Mouse (Mus musculus) brain, embryonic 14.5 days (tissue): Measurements from ENCODE around the gene Creg2. TPM values are rescaled to one million over a fixed set of nuclear protein-coding genes. Genes with fewer than 3 reads are reported as not detected.

Experiments used
- DNase-seq: peaks from one replicate; pipeline ENCODE4 v3.0.0-alpha.2; 2011; ENCODE audit warnings: low read depth
- CTCF ChIP-seq: fragments of 200-500 bp; IDR thresholded peaks from 2 replicates; pipeline ENCODE4 v1.5.1; 2012; ENCODE audit warnings: inconsistent platforms, mild to moderate bottlenecking, moderate library complexity, borderline replicate concordance; ENCODE audit not compliant: insufficient read depth, insufficient read length; ENCODE audit errors: extremely low read depth
- POLR2A ChIP-seq: fragments of 200-500 bp; IDR thresholded peaks from 2 replicates; pipeline ENCODE4 v1.6.1; 2012; ENCODE audit warnings: mild to moderate bottlenecking, inconsistent platforms, borderline replicate concordance; ENCODE audit not compliant: poor library complexity, insufficient read depth, insufficient read length, severe bottlenecking; ENCODE audit errors: extremely low read depth
- polyA plus RNA-seq: library from polyadenylated mRNA; depleted of rRNA; stranded (reverse); fragments of >200 nt; gene quantifications from 2 replicates; pipeline ENCODE4 v1.2.3, GENCODE M21; 2012; rRNA removed

Creg2 gene
- 1.4 and 4.7 TPM in 2 replicates for polyA plus RNA-seq

- no peak for DNase-seq
- TF ChIP-seq CTCF (no peak), POLR2A (no peak)
Measured at GRCm38 (mm10) chr1:39651241-39651548, at the start of gene Creg2. TSS of gene Creg2 (minus strand) at chr1:39651474.

- DNase-seq = peak; percentile 73
- no peak for TF ChIP-seq POLR2A
- no peak for TF ChIP-seq CTCF
Measured at GRCm38 (mm10) chr1:39700599-39701273, 49.5 kb upstream of the Creg2 start.

GRCm38 (mm10) chr1:39698456-39698855 lies 47.2 kb upstream of the Creg2 start:
- TF ChIP-seq POLR2A (no peak), CTCF (no peak)
- no peak for DNase-seq

DNA sequence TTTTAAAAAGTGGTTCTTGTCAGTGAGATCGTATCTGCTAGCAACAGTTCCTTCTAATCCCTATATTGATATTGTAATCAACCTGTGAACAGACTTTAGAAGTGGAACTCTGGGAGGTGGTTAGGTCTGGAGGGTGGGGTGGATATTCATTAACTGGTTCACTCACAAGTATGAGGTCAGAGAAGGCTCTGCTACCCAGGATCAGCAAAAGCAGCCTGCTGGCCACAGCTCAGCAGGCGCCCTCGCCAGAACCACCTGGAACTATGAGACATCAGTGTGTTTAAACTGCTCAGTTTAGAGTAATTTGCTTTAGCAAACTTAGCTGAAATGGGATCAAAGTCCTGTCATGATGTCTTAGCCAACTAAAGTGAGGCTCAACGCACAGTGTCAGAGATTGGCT lies 43.9 kb upstream of the Creg2 start:
- no peak for DNase-seq
- TF ChIP-seq CTCF (no peak), POLR2A (no peak)

GRCm38 (mm10) chr1:39694756-39695155 lies 43.5 kb upstream of the Creg2 start:
- DNase-seq = no peak
- no peak for TF ChIP-seq CTCF
- no peak for TF ChIP-seq POLR2A

DNA sequence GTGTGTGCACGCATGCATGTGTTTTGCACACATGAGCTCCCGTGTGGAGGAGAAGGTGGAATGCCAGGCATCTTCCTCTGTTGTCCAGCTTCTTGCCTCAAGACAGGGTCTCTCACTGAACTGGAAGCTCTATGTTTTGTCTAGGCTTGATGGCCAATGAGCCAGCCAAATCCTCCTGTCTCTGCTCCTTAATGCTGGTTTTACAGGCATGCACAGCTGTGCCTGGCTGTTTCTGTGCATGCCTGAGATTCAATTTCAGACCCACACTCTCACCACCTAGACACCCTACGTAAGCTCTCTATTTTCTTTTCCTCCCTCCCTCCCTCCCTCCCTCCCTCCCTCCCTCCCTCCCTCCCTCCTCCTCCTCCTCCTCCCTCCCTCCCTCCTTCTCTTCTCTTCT lies 40.7 kb upstream of the Creg2 start:
- TF ChIP-seq POLR2A (no peak), CTCF (no peak)
- no peak for DNase-seq

DNA sequence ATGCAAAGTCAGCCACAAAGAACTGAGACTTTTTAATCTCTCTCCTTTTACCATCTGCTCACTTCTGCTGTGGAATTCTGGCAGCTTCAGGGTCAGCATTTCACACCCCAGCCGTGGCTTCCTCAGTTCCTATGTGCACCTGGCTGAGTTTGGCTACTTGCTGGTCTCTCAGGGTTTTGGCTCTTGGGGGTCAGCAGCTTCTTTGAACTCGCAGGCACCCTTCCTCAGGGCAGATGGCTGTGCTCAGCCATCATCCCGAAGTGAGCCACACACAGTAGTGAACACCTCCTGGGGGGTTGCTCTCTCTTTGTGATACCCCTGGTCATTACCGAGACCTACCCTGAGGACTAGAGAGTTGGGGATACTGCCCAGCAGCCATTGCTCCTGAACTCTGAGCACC lies 39.8 kb upstream of the Creg2 start:
- no peak for DNase-seq
- no peak for TF ChIP-seq CTCF
- no peak for TF ChIP-seq POLR2A

DNA sequence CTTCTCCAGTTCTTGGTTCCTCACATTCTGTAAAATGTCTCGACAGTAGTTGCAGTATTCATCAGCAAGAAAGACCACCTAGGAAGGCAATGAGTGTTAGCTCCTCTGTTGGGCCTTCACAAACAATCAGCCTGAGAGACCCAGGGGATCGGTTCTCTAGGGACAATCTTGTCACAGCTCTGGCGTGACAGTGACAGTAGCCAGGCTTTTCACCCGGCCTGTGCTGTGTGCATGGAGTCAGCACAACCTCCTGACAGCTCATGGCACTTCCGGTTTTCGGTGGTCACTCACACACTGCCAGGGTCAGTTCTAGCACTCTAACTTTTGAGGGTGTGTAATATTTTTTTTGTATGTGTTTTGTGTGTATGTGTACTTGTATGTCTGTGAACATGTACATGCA lies 37.3 kb upstream of the Creg2 start:
- no peak for TF ChIP-seq POLR2A
- no peak for TF ChIP-seq CTCF
- no peak for DNase-seq

- TF ChIP-seq POLR2A = no peak
Measured at GRCm38 (mm10) chr1:39687279-39687678, 36.0 kb upstream of the Creg2 start.

GRCm38 (mm10) chr1:39685841-39686240 lies 34.6 kb upstream of the Creg2 start:
- peak; percentile 92 for DNase-seq
- TF ChIP-seq CTCF = peak; percentile 78; the same call in 1 of the 2 replicates
- no peak for TF ChIP-seq POLR2A

More at GRCm38 (mm10) chr1:39687279-39687678, 36.0 kb upstream of the Creg2 start:
- DNase-seq = no peak

- no peak for TF ChIP-seq CTCF
- no peak for TF ChIP-seq POLR2A
- no peak for DNase-seq
Measured at GRCm38 (mm10) chr1:39681638-39682037, 30.4 kb upstream of the Creg2 start.

GRCm38 (mm10) chr1:39680546-39680945 lies 29.3 kb upstream of the Creg2 start:
- TF ChIP-seq CTCF = peak; percentile 16; the same call in 1 of the 2 replicates
- no peak for TF ChIP-seq POLR2A
- no peak for DNase-seq
